ENCODE assay signal across 28 mouse cellular contexts in the genomic region with DNA sequence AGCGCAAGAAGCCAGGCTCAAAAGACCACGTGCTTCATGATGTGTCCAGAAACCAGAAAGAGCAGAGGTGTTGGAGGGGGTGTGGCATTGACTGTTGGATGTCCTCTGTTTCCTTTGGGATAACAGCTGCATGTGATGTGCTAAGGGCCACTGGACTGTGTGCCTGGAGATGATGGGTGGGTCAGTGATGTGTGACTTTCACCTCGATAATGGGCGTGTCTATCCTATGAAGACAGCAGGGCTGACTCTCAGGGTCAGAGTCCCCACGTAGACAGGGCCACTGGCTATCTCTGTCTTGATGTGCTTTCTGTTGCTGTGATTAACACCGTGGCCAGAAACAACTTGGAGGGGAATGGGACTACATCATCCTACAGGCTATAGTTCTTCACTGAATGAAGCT.
DNase-seq lines count a peak whose midpoint lies in the region; ATAC-seq and TF ChIP-seq lines count a peak whose summit lies in the region.
"Had no signal": no experiment of that assay in that cellular context is flagged by ENCODE, and none has a peak within 500 bp of the region (broad histone marks: within the 10 kb centered on the region; RNA-seq: fewer than 3 reads in every experiment).

No protein-coding gene starts in this region.

- peaks cover 46% of the 10 kb centered on the region for H3K4me1 ChIP-seq in forebrain, embryonic 13.5 days
- H3K4me1 ChIP-seq in forebrain, embryonic 11.5 days (replicated peaks; ENCODE audit: control insufficient read depth, insufficient read depth, low read length) = peaks cover 6% of the 10 kb centered on the region; the same call in 1 of the 2 replicates
- no peaks in the 10 kb centered on the region; the same call in 1 of the 2 replicates for H3K4me1 ChIP-seq in kidney, adult 2 months (ENCODE audit: control insufficient read depth, insufficient read depth, low read length)
- H3K4me1 ChIP-seq in midbrain, embryonic 13.5 days (replicated peaks) = peaks cover 65% of the 10 kb centered on the region
- H3K4me1 ChIP-seq in midbrain, embryonic 10.5 days = peaks cover 31% of the 10 kb centered on the region
- H3K4me1 ChIP-seq in stomach, postnatal 0 days (replicated peaks; ENCODE audit: control insufficient read depth, insufficient read depth) = peaks cover 2% of the 10 kb centered on the region; the same call in 1 of the 2 replicates

- H3K4me2 ChIP-seq in forebrain, embryonic 13.5 days = no peak overlapping the region
- no peak overlapping the region for H3K4me2 ChIP-seq in forebrain, embryonic 11.5 days (ENCODE audit: low read depth, low read length, severe bottlenecking)
- no peak overlapping the region for H3K4me2 ChIP-seq in midbrain, embryonic 13.5 days (replicated peaks)
- no peak overlapping the region for H3K4me2 ChIP-seq in stomach, postnatal 0 days (replicated peaks; ENCODE audit: low read depth)
- H3K4me2 ChIP-seq: embryonic facial prominence, embryonic 15.5 days; limb, embryonic 13.5 days; liver, embryonic 11.5 days; lung, embryonic 15.5 days; midbrain, embryonic 12.5 days had no signal

- no peak for TF ChIP-seq EP300 in stomach, postnatal 0 days (optimal IDR thresholded peaks at IDR 0.05)

- 0 out of 2 replicates have a peak, but pooled peaks cover 7% of the 10 kb centered on the region for H3K9me3 ChIP-seq in forebrain, embryonic 13.5 days (replicated peaks)
- H3K9me3 ChIP-seq in forebrain, embryonic 11.5 days (ENCODE audit: control insufficient read depth, low read length) = no peaks in the 10 kb centered on the region
- no peaks in the 10 kb centered on the region for H3K9me3 ChIP-seq in midbrain, embryonic 13.5 days
- no peaks in the 10 kb centered on the region; the same call in 1 of the 2 replicates for H3K9me3 ChIP-seq in midbrain, embryonic 10.5 days (replicated peaks)
- no peaks in the 10 kb centered on the region for H3K9me3 ChIP-seq in stomach, postnatal 0 days (ENCODE audit: control insufficient read depth, low read length)
- H3K9me3 ChIP-seq: embryonic facial prominence, embryonic 10.5 days; embryonic facial prominence, embryonic 15.5 days; limb, embryonic 13.5 days; lung, embryonic 15.5 days had no signal

- TF ChIP-seq CTCF in kidney, adult 2 months (conservative IDR thresholded peaks at IDR 0.05; ENCODE audit: insufficient read depth, insufficient read length, low read depth, low read length) = no peak
- no peak for TF ChIP-seq CTCF in stomach, postnatal 0 days (IDR thresholded peaks at IDR 0.05; ENCODE audit: low read depth)

- no peak overlapping the region for H3K9ac ChIP-seq in forebrain, embryonic 13.5 days
- H3K9ac ChIP-seq in forebrain, embryonic 11.5 days (ENCODE audit: low read length) = no peak overlapping the region
- no peak overlapping the region for H3K9ac ChIP-seq in midbrain, embryonic 13.5 days (replicated peaks)
- no peak overlapping the region for H3K9ac ChIP-seq in stomach, postnatal 0 days (ENCODE audit: low read length)
- H3K9ac ChIP-seq: embryonic facial prominence, embryonic 15.5 days; limb, embryonic 13.5 days; lung, embryonic 15.5 days had no signal

- no peaks in the 10 kb centered on the region for H3K27me3 ChIP-seq in forebrain, embryonic 13.5 days
- H3K27me3 ChIP-seq in forebrain, embryonic 11.5 days (ENCODE audit: control insufficient read depth, insufficient read depth, low read length) = no peaks in the 10 kb centered on the region
- H3K27me3 ChIP-seq in kidney, adult 2 months (replicated peaks; ENCODE audit: control insufficient read depth, insufficient read depth, low read length) = no peaks in the 10 kb centered on the region
- H3K27me3 ChIP-seq in midbrain, embryonic 13.5 days = no peaks in the 10 kb centered on the region
- no peaks in the 10 kb centered on the region for H3K27me3 ChIP-seq in midbrain, embryonic 10.5 days (ENCODE audit: low read depth, poor library complexity, severe bottlenecking)
- H3K27me3 ChIP-seq in stomach, postnatal 0 days (ENCODE audit: control insufficient read depth, insufficient read depth, low read length) = no peaks in the 10 kb centered on the region
- H3K27me3 ChIP-seq: CH12.LX; embryonic facial prominence, embryonic 15.5 days; limb, embryonic 13.5 days; lung, embryonic 15.5 days; midbrain, embryonic 12.5 days had no signal

- peak overlapping the region; percentile 78 for H3K27ac ChIP-seq in forebrain, embryonic 13.5 days
- no peak overlapping the region for H3K27ac ChIP-seq in forebrain, embryonic 11.5 days (ENCODE audit: low read depth, low read length)
- no peak overlapping the region for H3K27ac ChIP-seq in kidney, adult 2 months (ENCODE audit: insufficient read depth, low read depth, low read length)
- peak overlapping the region; percentile 1 for H3K27ac ChIP-seq in midbrain, embryonic 13.5 days
- H3K27ac ChIP-seq in midbrain, embryonic 10.5 days (replicated peaks) = no peak overlapping the region
- no peak overlapping the region for H3K27ac ChIP-seq in stomach, postnatal 0 days (replicated peaks)
- H3K27ac ChIP-seq: embryonic facial prominence, embryonic 10.5 days; embryonic facial prominence, embryonic 15.5 days; limb, embryonic 13.5 days; lung, embryonic 15.5 days had no signal

- no peak for ATAC-seq in forebrain, embryonic 13.5 days
- no peak for ATAC-seq in forebrain, embryonic 11.5 days (replicated peaks; ENCODE audit: low FRiP score)
- ATAC-seq in midbrain, embryonic 13.5 days = no peak
- no peak for ATAC-seq in stomach, postnatal 0 days (ENCODE audit: low FRiP score, low TSS enrichment)
- ATAC-seq: activated CD4-positive, CD25-positive, alpha-beta regulatory T cell, adult 4 months; inflammation-experienced regulatory T-cells, adult 6 months had no signal

- DNase-seq in forebrain, embryonic 11.5 days (ENCODE audit: low spot score) = no peak
- DNase-seq in kidney, adult 2 months = peak; percentile 42
- DNase-seq in kidney, adult 18-20 months = no peak
- DNase-seq in midbrain, embryonic 10.5 days (ENCODE audit: low spot score) = no peak
- DNase-seq in stomach, postnatal 0 days (ENCODE audit: low spot score) = no peak
- DNase-seq in spleen, adult 12 weeks (ENCODE audit: low spot score) = no peak
- DNase-seq: adrenal gland, postnatal 10 days; cerebellum, adult 8-10 months; cerebellum, postnatal 25 days; gastrocnemius, postnatal 14 days; heart, postnatal 14 days; kidney, postnatal 10 days; retina, postnatal 1 day; right cerebral cortex, postnatal 14 days; spleen, adult 18-20 months; thymus, adult 2 months; thymus, postnatal 36 days had no signal

- WGBS in forebrain, embryonic 13.5 days = 94% methylated on average over 6 of the region's 6 CpGs
- 91% methylated on average over 6 of the region's 6 CpGs for WGBS in forebrain, embryonic 11.5 days
- WGBS in kidney, adult 2 months = 50% methylated on average over 6 of the region's 6 CpGs
- 87% methylated on average over 6 of the region's 6 CpGs for WGBS in midbrain, embryonic 13.5 days
- WGBS in midbrain, embryonic 10.5 days = 92% methylated on average over 6 of the region's 6 CpGs
- 78% methylated on average over 6 of the region's 6 CpGs for WGBS in stomach, postnatal 0 days

- H3K4me3 ChIP-seq in forebrain, embryonic 13.5 days = no peak overlapping the region
- no peak overlapping the region for H3K4me3 ChIP-seq in forebrain, embryonic 11.5 days (ENCODE audit: low read depth, low read length)
- H3K4me3 ChIP-seq in kidney, adult 2 months (ENCODE audit: insufficient read depth, low read depth, low read length) = no peak overlapping the region
- no peak overlapping the region for H3K4me3 ChIP-seq in midbrain, embryonic 13.5 days (replicated peaks)
- no peak overlapping the region for H3K4me3 ChIP-seq in midbrain, embryonic 10.5 days
- H3K4me3 ChIP-seq in stomach, postnatal 0 days (ENCODE audit: low read depth, low read length) = no peak overlapping the region
- H3K4me3 ChIP-seq: embryonic facial prominence, embryonic 10.5 days; embryonic facial prominence, embryonic 15.5 days; limb, embryonic 13.5 days; lung, embryonic 15.5 days; midbrain, embryonic 12.5 days had no signal

- no peak for TF ChIP-seq POLR2A in kidney, adult 2 months (IDR thresholded peaks at IDR 0.05; ENCODE audit: low read depth, low read length)

- H3K36me3 ChIP-seq in forebrain, embryonic 13.5 days (ENCODE audit: poor library complexity, severe bottlenecking) = peaks cover 10% of the 10 kb centered on the region
- peaks cover 2% of the 10 kb centered on the region; the same call in 1 of the 2 replicates for H3K36me3 ChIP-seq in forebrain, embryonic 11.5 days (ENCODE audit: control insufficient read depth, insufficient read depth, low read length)
- H3K36me3 ChIP-seq in kidney, adult 2 months (ENCODE audit: control insufficient read depth, insufficient read depth, low read length) = no peaks in the 10 kb centered on the region
- peaks cover 14% of the 10 kb centered on the region for H3K36me3 ChIP-seq in midbrain, embryonic 13.5 days
- H3K36me3 ChIP-seq in midbrain, embryonic 10.5 days = peaks cover 16% of the 10 kb centered on the region
- H3K36me3 ChIP-seq in stomach, postnatal 0 days (ENCODE audit: control insufficient read depth, insufficient read depth, low read length) = no peaks in the 10 kb centered on the region

Comparison
In these comparisons a context has a peak if more than half of its experiments do, and no peak if none do; other contexts are left out.
1. H3K27ac ChIP-seq: peak in forebrain, embryonic 13.5 days (single experiment) and midbrain, embryonic 13.5 days (single experiment); none in forebrain, embryonic 11.5 days (single experiment), kidney, adult 2 months (single experiment), midbrain, embryonic 10.5 days (single experiment) and stomach, postnatal 0 days (single experiment).